Mouse (Mus musculus): Measurements from ENCODE around the gene Gal. TPM values are rescaled to one million over a fixed set of nuclear protein-coding genes. Genes with fewer than 3 reads are reported as not detected.
A peak's percentile ranks its signal among the peaks of the same experiment; 100 is the strongest.

Gene Gal
- polyA plus RNA-seq, 1 experiment: 6.2 TPM

- TF ChIP-seq POLR2A (IDR thresholded peaks at IDR 0.05; ENCODE audit: borderline replicate concordance, extremely low read depth, insufficient read depth, insufficient read length, poor library complexity, severe bottlenecking) (no peak), CTCF (IDR thresholded peaks at IDR 0.05; ENCODE audit: borderline replicate concordance, extremely low read depth, insufficient read depth, insufficient read length) (no peak)
- DNase-seq (ENCODE audit: low read depth): no peak
These were observed 37.2 kb downstream of the Gal start for GRCm38 (mm10) chr19:3376966-3377715.

- TF ChIP-seq CTCF (IDR thresholded peaks at IDR 0.05; ENCODE audit: borderline replicate concordance, extremely low read depth, insufficient read depth, insufficient read length) (no peak), POLR2A (IDR thresholded peaks at IDR 0.05; ENCODE audit: borderline replicate concordance, extremely low read depth, insufficient read depth, insufficient read length, poor library complexity, severe bottlenecking) (no peak)
- no peak for DNase-seq (ENCODE audit: low read depth)
These were observed 38.3 kb downstream of the Gal start for GRCm38 (mm10) chr19:3375945-3376495.

- TF ChIP-seq POLR2A (IDR thresholded peaks at IDR 0.05; ENCODE audit: borderline replicate concordance, extremely low read depth, insufficient read depth, insufficient read length, poor library complexity, severe bottlenecking) (no peak), CTCF (IDR thresholded peaks at IDR 0.05; ENCODE audit: borderline replicate concordance, extremely low read depth, insufficient read depth, insufficient read length) (peak; percentile 34; the same call in 1 of the 2 replicates)
- DNase-seq (ENCODE audit: low read depth): no peak
These were observed 40.3 kb downstream of the Gal start for GRCm38 (mm10) chr19:3374028-3374427.

GRCm38 (mm10) chr19:3373380-3373779 lies 41.0 kb downstream of the Gal start:
- no peak for DNase-seq (ENCODE audit: low read depth)
- TF ChIP-seq POLR2A (IDR thresholded peaks at IDR 0.05; ENCODE audit: borderline replicate concordance, extremely low read depth, insufficient read depth, insufficient read length, poor library complexity, severe bottlenecking) (no peak), CTCF (IDR thresholded peaks at IDR 0.05; ENCODE audit: borderline replicate concordance, extremely low read depth, insufficient read depth, insufficient read length) (no peak)

GRCm38 (mm10) chr19:3368276-3368675 lies 46.1 kb downstream of the Gal start:
- no peak for DNase-seq (ENCODE audit: low read depth)
- TF ChIP-seq CTCF (IDR thresholded peaks at IDR 0.05; ENCODE audit: borderline replicate concordance, extremely low read depth, insufficient read depth, insufficient read length) (no peak), POLR2A (IDR thresholded peaks at IDR 0.05; ENCODE audit: borderline replicate concordance, extremely low read depth, insufficient read depth, insufficient read length, poor library complexity, severe bottlenecking) (no peak)

- DNase-seq (ENCODE audit: low read depth): no peak
These were observed 49.3 kb downstream of the Gal start for GRCm38 (mm10) chr19:3365089-3365488.

GRCm38 (mm10) chr19:3363510-3363909 lies 50.8 kb downstream of the Gal start:
- no peak for DNase-seq (ENCODE audit: low read depth)
- TF ChIP-seq POLR2A (IDR thresholded peaks at IDR 0.05; ENCODE audit: borderline replicate concordance, extremely low read depth, insufficient read depth, insufficient read length, poor library complexity, severe bottlenecking): no peak
- no peak for TF ChIP-seq CTCF (IDR thresholded peaks at IDR 0.05; ENCODE audit: borderline replicate concordance, extremely low read depth, insufficient read depth, insufficient read length)

More at GRCm38 (mm10) chr19:3365089-3365488, 49.3 kb downstream of the Gal start:
- TF ChIP-seq POLR2A (IDR thresholded peaks at IDR 0.05; ENCODE audit: borderline replicate concordance, extremely low read depth, insufficient read depth, insufficient read length, poor library complexity, severe bottlenecking) (no peak), CTCF (IDR thresholded peaks at IDR 0.05; ENCODE audit: borderline replicate concordance, extremely low read depth, insufficient read depth, insufficient read length) (no peak)

Other genes starting within 250 kb of the Gal start
- 56.2 and 67.8 TPM in 2 replicates for gene Mrpl21, start 131.6 kb downstream of the Gal start, polyA plus RNA-seq (2012; rRNA removed)
- gene Ighmbp2, start 131.5 kb downstream of the Gal start, polyA plus RNA-seq (2012; rRNA removed): 8.8 and 11.4 TPM in 2 replicates
- 18.4 and 23.1 TPM in 2 replicates for gene Cpt1a, start 92.2 kb downstream of the Gal start, polyA plus RNA-seq (2012; rRNA removed)
- 0.36 and 0.42 TPM in 2 replicates for gene Tesmin, start 25.7 kb downstream of the Gal start, polyA plus RNA-seq (2012; rRNA removed)
- gene Ppp6r3, start 161.2 kb upstream of the Gal start, polyA plus RNA-seq (2012; rRNA removed): 104 and 118 TPM in 2 replicates